Mouse (Mus musculus): Measurements from ENCODE around the gene Phlpp2. TPM values are rescaled to one million over a fixed set of nuclear protein-coding genes. Genes with fewer than 3 reads are reported as not detected.

The Phlpp2 gene
- polyA plus RNA-seq, 1 experiment from 2014 or later: 1.5 TPM

DNA sequence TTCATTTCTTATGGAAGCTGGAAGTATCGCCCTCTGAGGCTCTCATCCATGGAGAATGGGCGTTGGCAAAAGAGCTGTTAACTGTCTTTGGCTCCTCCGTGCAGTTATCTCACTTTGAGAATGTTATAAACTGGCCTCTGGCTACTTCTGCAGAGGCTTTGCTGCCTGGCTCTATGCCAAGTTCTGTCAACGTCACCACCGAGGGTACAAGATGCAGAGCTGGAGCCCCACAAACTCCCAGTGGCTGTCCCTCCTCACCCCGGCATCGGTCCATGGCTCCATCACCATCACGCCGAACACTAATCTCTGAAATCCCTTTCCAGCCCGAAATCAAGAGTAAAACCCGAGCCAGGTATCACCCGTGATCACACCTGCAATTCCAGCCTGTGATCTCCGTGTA lies 95.1 kb downstream of the Phlpp2 start:
- 0 out of 2 replicates have a peak, but pooled peaks cover 20% of the 10 kb centered on the region for H3K27me3 ChIP-seq (replicated peaks; ENCODE audit: insufficient read depth, low read length)
- no peak overlapping the region for H3K9ac ChIP-seq (replicated peaks; ENCODE audit: low read depth)
- WGBS: 50% methylated on average over 13 of the region's 13 CpGs
- H3K4me3 ChIP-seq (ENCODE audit: low read depth, low read length): no peak overlapping the region
- DNase-seq (ENCODE audit: low spot score) (peak; percentile 16), ATAC-seq (no peak)
- H3K4me1 ChIP-seq (ENCODE audit: insufficient read depth, low read depth, low read length): no peaks in the 10 kb centered on the region
- no peak overlapping the region for H3K4me2 ChIP-seq (replicated peaks; ENCODE audit: low read depth, low read length)
- H3K36me3 ChIP-seq (ENCODE audit: insufficient read depth, low read length): no peaks in the 10 kb centered on the region
- no peak overlapping the region for H3K27ac ChIP-seq (ENCODE audit: low read length)
- no peaks in the 10 kb centered on the region for H3K9me3 ChIP-seq (ENCODE audit: low read length)
- TF ChIP-seq EP300 (IDR thresholded peaks at IDR 0.05) (no peak), CTCF (IDR thresholded peaks at IDR 0.05) (no peak)

DNA sequence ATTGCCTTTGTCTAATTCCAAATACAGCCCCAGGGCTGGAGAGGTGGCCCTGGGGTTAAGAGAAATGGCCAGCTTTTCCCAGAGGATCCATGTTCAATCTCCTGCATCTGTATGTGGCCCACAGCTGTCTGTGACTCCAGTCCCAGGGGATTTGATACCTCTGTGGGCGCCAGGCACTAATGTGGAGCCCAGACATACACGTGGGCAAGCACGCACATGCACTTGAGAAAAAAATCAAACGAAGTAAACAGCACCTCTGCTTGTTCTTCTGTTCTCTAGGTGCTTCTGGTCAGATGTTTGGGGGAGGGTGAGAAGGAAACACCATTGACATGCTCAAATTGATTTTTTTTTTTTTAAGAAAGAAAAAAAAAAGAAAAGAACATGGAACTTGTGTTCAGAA lies 95.8 kb downstream of the Phlpp2 start:
- WGBS: 56% methylated on average over 4 of the region's 4 CpGs

DNA sequence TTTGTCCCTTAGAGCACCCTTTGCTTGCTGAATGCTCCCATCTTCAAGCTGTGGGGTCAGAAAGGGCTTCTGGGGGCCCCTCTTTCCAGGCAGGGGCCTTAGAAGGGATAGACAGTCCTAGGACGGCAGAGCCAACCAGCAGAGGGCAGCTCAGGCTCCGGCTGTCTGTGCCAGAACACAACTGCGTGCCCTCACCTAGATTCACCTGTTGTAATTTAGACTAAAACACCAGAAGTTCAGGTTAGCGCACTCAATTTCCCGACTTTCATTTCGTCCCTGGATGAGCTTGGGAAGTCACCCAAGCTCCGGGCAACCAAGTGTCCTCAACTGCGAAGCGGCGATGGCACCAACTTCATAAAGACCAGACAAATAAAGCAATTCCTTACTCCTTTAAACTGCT lies 100.5 kb downstream of the Phlpp2 start:
- 60% methylated on average over 10 of the region's 10 CpGs for WGBS
- ATAC-seq: no peak

More for the DNA sequence above, 95.8 kb downstream of the Phlpp2 start:
- no peak overlapping the region for H3K9ac ChIP-seq (replicated peaks; ENCODE audit: low read depth)
- H3K4me2 ChIP-seq (replicated peaks; ENCODE audit: low read depth, low read length): no peak overlapping the region
- no peaks in the 10 kb centered on the region for H3K9me3 ChIP-seq (ENCODE audit: low read length)
- H3K27me3 ChIP-seq (replicated peaks; ENCODE audit: insufficient read depth, low read length): 0 out of 2 replicates have a peak, but pooled peaks cover 20% of the 10 kb centered on the region
- H3K36me3 ChIP-seq (ENCODE audit: insufficient read depth, low read length): no peaks in the 10 kb centered on the region
- no peak for TF ChIP-seq EP300 (IDR thresholded peaks at IDR 0.05)
- TF ChIP-seq CTCF (IDR thresholded peaks at IDR 0.05): no peak
- no peak overlapping the region for H3K4me3 ChIP-seq (ENCODE audit: low read depth, low read length)
- peak; percentile 3 for DNase-seq (ENCODE audit: low spot score)
- no peak for ATAC-seq
- H3K27ac ChIP-seq (ENCODE audit: low read length): no peak overlapping the region
- H3K4me1 ChIP-seq (ENCODE audit: insufficient read depth, low read depth, low read length): no peaks in the 10 kb centered on the region

DNA sequence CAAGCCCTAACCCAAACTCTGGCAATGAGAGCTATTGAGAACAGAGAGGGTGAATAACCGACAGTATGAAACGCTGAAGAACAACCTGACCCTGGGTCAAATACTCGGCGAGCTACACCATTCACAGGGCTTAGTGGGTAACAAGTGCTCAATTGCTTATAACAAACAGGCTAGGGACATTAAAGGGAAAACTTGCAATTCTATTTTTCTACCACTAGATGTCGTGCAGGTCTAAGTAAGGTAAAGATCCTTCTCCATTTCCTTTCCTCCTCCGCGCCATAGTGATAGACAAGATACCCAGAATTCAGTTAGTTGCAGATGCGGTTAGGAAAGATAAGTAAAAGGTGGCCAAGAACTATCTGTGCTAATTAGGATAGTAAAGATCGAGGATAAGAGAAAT lies 102.0 kb downstream of the Phlpp2 start:
- no peak overlapping the region for H3K27ac ChIP-seq (ENCODE audit: low read length)
- no peaks in the 10 kb centered on the region for H3K27me3 ChIP-seq (replicated peaks; ENCODE audit: insufficient read depth, low read length)
- no peaks in the 10 kb centered on the region for H3K9me3 ChIP-seq (ENCODE audit: low read length)
- H3K4me1 ChIP-seq (ENCODE audit: insufficient read depth, low read depth, low read length): no peaks in the 10 kb centered on the region
- 4% methylated on average over 9 of the region's 9 CpGs for WGBS
- DNase-seq (ENCODE audit: low spot score): peak; percentile 89
- H3K4me2 ChIP-seq (replicated peaks; ENCODE audit: low read depth, low read length): no peak overlapping the region
- H3K9ac ChIP-seq (replicated peaks; ENCODE audit: low read depth): no peak overlapping the region
- H3K4me3 ChIP-seq (ENCODE audit: low read depth, low read length): no peak overlapping the region
- H3K36me3 ChIP-seq (ENCODE audit: insufficient read depth, low read length): no peaks in the 10 kb centered on the region
- ATAC-seq: peak; percentile 43
- TF ChIP-seq CTCF (IDR thresholded peaks at IDR 0.05) (peak; percentile 85), EP300 (IDR thresholded peaks at IDR 0.05) (no peak)

More for the DNA sequence above, 100.5 kb downstream of the Phlpp2 start:
- Histone ChIP-seq H3K27me3 (replicated peaks; ENCODE audit: insufficient read depth, low read length) (no peaks in the 10 kb centered on the region), H3K4me2 (replicated peaks; ENCODE audit: low read depth, low read length) (no peak overlapping the region), H3K27ac (ENCODE audit: low read length) (no peak overlapping the region), H3K4me1 (ENCODE audit: insufficient read depth, low read depth, low read length) (no peaks in the 10 kb centered on the region), H3K4me3 (ENCODE audit: low read depth, low read length) (no peak overlapping the region), H3K36me3 (ENCODE audit: insufficient read depth, low read length) (no peaks in the 10 kb centered on the region), H3K9me3 (ENCODE audit: low read length) (no peaks in the 10 kb centered on the region), H3K9ac (replicated peaks; ENCODE audit: low read depth) (no peak overlapping the region)
- no peak for DNase-seq (ENCODE audit: low spot score)
- TF ChIP-seq CTCF (IDR thresholded peaks at IDR 0.05) (peak; percentile 21; the same call in 1 of the 2 replicates), EP300 (IDR thresholded peaks at IDR 0.05) (no peak)

DNA sequence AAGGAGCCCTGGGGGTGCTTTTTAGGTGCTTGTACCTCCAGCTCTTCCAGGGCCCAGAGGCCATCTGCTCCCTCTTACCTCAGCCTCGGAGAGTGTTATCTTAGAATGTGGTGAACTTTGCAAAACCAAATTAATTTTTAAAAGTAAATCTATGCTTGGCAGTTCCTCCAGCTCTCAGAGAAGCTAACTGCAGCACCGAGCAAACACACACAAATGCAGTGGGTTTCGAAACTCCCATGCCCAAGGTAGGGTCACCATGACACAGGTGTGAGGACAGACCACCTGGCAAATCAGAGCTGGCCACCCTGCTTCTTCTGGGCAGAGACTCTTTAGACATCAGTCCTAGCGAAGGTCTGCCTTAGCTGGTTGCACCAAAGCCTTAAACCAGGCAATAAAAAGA lies 104.6 kb downstream of the Phlpp2 start:
- Histone ChIP-seq H3K4me3 (ENCODE audit: low read depth, low read length) (no peak overlapping the region), H3K4me2 (replicated peaks; ENCODE audit: low read depth, low read length) (no peak overlapping the region), H3K27ac (ENCODE audit: low read length) (no peak overlapping the region), H3K9ac (replicated peaks; ENCODE audit: low read depth) (no peak overlapping the region), H3K36me3 (ENCODE audit: insufficient read depth, low read length) (no peaks in the 10 kb centered on the region), H3K27me3 (replicated peaks; ENCODE audit: insufficient read depth, low read length) (no peaks in the 10 kb centered on the region), H3K4me1 (ENCODE audit: insufficient read depth, low read depth, low read length) (no peaks in the 10 kb centered on the region), H3K9me3 (ENCODE audit: low read length) (no peaks in the 10 kb centered on the region; the same call in 1 of the 2 replicates)
- ATAC-seq (no peak), DNase-seq (ENCODE audit: low spot score) (no peak)
- TF ChIP-seq CTCF (IDR thresholded peaks at IDR 0.05): no peak
- TF ChIP-seq EP300 (IDR thresholded peaks at IDR 0.05): no peak
- WGBS: 67% methylated on average over 4 of the region's 4 CpGs

DNA sequence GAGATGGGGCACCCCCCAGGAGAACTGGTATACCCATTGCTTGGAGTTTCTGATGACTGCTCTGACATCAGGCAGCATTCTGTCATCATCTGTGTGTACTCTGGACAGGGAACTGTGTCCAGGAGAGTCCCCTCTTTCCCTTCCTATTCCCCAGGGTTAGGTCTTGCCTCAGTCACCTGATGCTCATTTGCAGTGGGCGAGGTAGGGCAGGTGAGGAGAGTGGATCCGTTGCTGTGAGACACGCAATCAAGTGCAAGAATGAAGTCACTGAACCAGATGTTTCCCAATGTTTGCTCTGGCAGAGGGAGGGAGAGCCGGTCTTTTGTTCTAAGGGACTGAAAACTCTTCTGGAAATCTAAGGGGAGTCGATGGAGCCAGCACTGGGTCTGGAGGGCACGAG lies 111.0 kb downstream of the Phlpp2 start:
- no peaks in the 10 kb centered on the region for H3K27me3 ChIP-seq (replicated peaks; ENCODE audit: insufficient read depth, low read length)
- H3K9ac ChIP-seq (replicated peaks; ENCODE audit: low read depth): no peak overlapping the region
- no peak overlapping the region for H3K27ac ChIP-seq (ENCODE audit: low read length)
- no peaks in the 10 kb centered on the region for H3K36me3 ChIP-seq (ENCODE audit: insufficient read depth, low read length)
- DNase-seq (ENCODE audit: low spot score) (peak; percentile 37), ATAC-seq (peak; percentile 25; the same call in 1 of the 2 replicates)
- no peaks in the 10 kb centered on the region for H3K4me1 ChIP-seq (ENCODE audit: insufficient read depth, low read depth, low read length)
- no peaks in the 10 kb centered on the region; the same call in 1 of the 2 replicates for H3K9me3 ChIP-seq (ENCODE audit: low read length)
- no peak overlapping the region for H3K4me3 ChIP-seq (ENCODE audit: low read depth, low read length)
- TF ChIP-seq EP300 (IDR thresholded peaks at IDR 0.05) (no peak), CTCF (IDR thresholded peaks at IDR 0.05) (no peak)
- WGBS: 52% methylated on average over 6 of the region's 6 CpGs
- H3K4me2 ChIP-seq (replicated peaks; ENCODE audit: low read depth, low read length): no peak overlapping the region
